Mouse (Mus musculus): Measurements from ENCODE around the gene Pctp. TPM values are rescaled to one million over a fixed set of nuclear protein-coding genes. Genes with fewer than 3 reads are reported as not detected.

Gene Pctp
- 1 to 10 TPM; 3.6 to 5.6 TPM for polyA plus RNA-seq (2017; shearing (Covaris generic))

GRCm38 (mm10) chr11:90002231-90002986 is at the start of gene Pctp:
Gene Pctp (minus strand): TSS chr11:90002894.

GRCm38 (mm10) chr11:90029841-90030398 is 27.2 kb upstream of the Pctp start, which contains the start of gene Tmem100:
Gene Tmem100 (plus strand): TSS chr11:90030348.

Other genes with a start within 250 kb of the Pctp start
- not detected for gene Ankfn1, start 225.2 kb downstream of the Pctp start, polyA plus RNA-seq (2017; shearing (Covaris generic))
- under 1 TPM in 1 of 2 experiments, not detected in 1; 0.30 TPM for gene Tmem100, start 27.5 kb upstream of the Pctp start, polyA plus RNA-seq (2017; shearing (Covaris generic))
- gene Gm45716, start 184.8 kb upstream of the Pctp start, polyA plus RNA-seq (2017; shearing (Covaris generic)), result 10 to 100 TPM; 13.0 to 18.0 TPM
- gene Mmd, start 246.6 kb upstream of the Pctp start, polyA plus RNA-seq (2017; shearing (Covaris generic)), result 10 to 100 TPM; 27.2 to 49.9 TPM

All from activated CD4-positive, CD25-positive, alpha-beta regulatory T cell (primary cell).